Mouse (Mus musculus) forebrain, embryonic 12.5 days (tissue): ENCODE measurements around the gene Camsap3. TPM values are rescaled to one million over a fixed set of nuclear protein-coding genes. Genes with fewer than 3 reads are reported as not detected.

Experiments used
- ATAC-seq: fragments of 200-750 bp; cut with Nextera tagmentation; 2 replicates; pipeline ENCODE4 v1.8.0; 2017; ENCODE audit warnings: moderate TSS enrichment; ENCODE audit not compliant: low FRiP score
- H3K27ac ChIP-seq: fragments of 300-500 bp; sonication (generic); 2 replicates; pipeline ENCODE4 v1.5.1; 2016; ENCODE audit warnings: mild to moderate bottlenecking
- H3K27me3 ChIP-seq: fragments of 300-500 bp; sonication (generic); 2 replicates; pipeline ENCODE4 v1.6.1; 2016; ENCODE audit warnings: mild to moderate bottlenecking
- H3K36me3 ChIP-seq: fragments of 300-500 bp; sonication (generic); replicated peaks from 2 replicates; pipeline ENCODE4 v1.6.1; 2016; ENCODE audit warnings: mild to moderate bottlenecking
- H3K4me1 ChIP-seq: fragments of 300-500 bp; sonication (generic); 2 replicates; pipeline ENCODE4 v1.6.1; 2016
- H3K4me2 ChIP-seq: fragments of 300-500 bp; sonication (generic); 2 replicates; pipeline ENCODE4 v1.6.1; 2016; ENCODE audit warnings: mild to moderate bottlenecking, moderate library complexity
- H3K4me3 ChIP-seq: fragments of 300-500 bp; sonication (generic); replicated peaks from 2 replicates; pipeline ENCODE4 v1.5.1; 2016; ENCODE audit warnings: mild to moderate bottlenecking
- H3K9ac ChIP-seq: fragments of 300-500 bp; sonication (generic); 2 replicates; pipeline ENCODE4 v1.6.1; 2016; ENCODE audit warnings: mild to moderate bottlenecking
- H3K9me3 ChIP-seq: fragments of 300-500 bp; sonication (generic); 2 replicates; pipeline ENCODE4 v1.6.1; 2016
- WGBS: fragments of 180-500 bp; shearing (Covaris S2); methylation state at CpG from one replicate; pipeline ENCODE4 v1.1.7; 2016; 5-methylcytosine and 5-hydroxymethylcytosine counted together
- polyA plus RNA-seq: library from polyadenylated mRNA; unstranded; fragments of >200 nt; fragmentation: Nextera tagmentation; extraction: Ambion mirVana; gene quantifications from 2 replicates; pipeline ENCODE4 v1.2.1, GENCODE M21; 2016

Gene Camsap3
- 20.3 and 24.0 TPM in 2 replicates for polyA plus RNA-seq

DNA sequence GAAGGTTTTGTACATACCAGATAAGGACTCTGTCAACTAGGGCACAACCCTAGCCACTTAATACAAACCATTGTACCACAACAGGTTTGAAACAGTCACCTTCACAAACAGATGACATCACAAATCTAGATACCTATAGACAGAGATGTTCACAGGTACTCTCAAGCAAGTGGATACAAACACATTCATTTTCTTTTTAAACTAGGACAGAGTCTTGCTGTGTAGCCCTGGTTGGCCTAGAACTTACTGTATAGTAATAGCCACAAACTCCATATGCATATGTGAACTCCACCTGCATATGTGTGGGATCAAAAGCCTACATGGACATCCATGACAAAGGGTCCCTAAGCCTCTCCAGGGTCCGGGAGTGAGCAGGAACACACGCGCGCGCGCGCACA lies at the start of gene Camsap3:
Camsap3 (plus strand) TSS at position 301 of the 398 bp plus-strand sequence.
- peak within 1 kb of the TSS; percentile 80 for H3K27ac ChIP-seq
- H3K9ac ChIP-seq: peak within 1 kb of the TSS; percentile 82
- no peak for ATAC-seq
- H3K4me2 ChIP-seq: peak within 1 kb of the TSS; percentile 87
- 0% methylated on average over 7 of the region's 7 CpGs for WGBS
- H3K4me3 ChIP-seq: peak within 1 kb of the TSS; percentile 84
- no peaks in the 10 kb centered on the region for H3K9me3 ChIP-seq
- H3K27me3 ChIP-seq: no peaks in the 10 kb centered on the region
- peaks cover 9% of the 10 kb centered on the region for H3K4me1 ChIP-seq
- H3K36me3 ChIP-seq: no peaks in the 10 kb centered on the region

DNA sequence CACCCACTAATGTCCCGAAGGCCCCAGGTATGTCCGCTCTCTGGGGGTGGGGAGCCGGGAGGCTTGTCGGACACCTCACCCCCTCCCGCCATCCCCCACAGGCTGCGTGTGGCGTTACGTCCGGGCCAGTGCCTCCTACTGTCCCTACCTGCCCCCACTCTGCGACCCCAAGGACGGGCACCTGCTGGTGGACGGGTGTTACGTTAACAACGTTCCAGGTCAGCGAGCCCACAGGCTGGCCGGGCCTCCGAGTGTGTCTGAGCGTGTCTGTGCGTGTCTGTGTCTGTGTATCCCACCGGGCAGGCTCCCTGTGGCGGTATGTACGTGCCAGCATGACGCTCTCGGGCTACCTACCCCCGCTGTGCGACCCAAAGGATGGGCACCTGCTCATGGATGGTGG lies 49.4 kb upstream of the Camsap3 start:
- no peaks in the 10 kb centered on the region for H3K27me3 ChIP-seq
- no peak overlapping the region for H3K27ac ChIP-seq
- H3K4me1 ChIP-seq: no peaks in the 10 kb centered on the region
- H3K36me3 ChIP-seq: peaks cover 44% of the 10 kb centered on the region
- H3K4me2 ChIP-seq: no peak overlapping the region
- no peaks in the 10 kb centered on the region for H3K9me3 ChIP-seq
- ATAC-seq: no peak
- WGBS: 91% methylated on average over 26 of the region's 26 CpGs
- no peak overlapping the region for H3K4me3 ChIP-seq
- no peak overlapping the region for H3K9ac ChIP-seq

DNA sequence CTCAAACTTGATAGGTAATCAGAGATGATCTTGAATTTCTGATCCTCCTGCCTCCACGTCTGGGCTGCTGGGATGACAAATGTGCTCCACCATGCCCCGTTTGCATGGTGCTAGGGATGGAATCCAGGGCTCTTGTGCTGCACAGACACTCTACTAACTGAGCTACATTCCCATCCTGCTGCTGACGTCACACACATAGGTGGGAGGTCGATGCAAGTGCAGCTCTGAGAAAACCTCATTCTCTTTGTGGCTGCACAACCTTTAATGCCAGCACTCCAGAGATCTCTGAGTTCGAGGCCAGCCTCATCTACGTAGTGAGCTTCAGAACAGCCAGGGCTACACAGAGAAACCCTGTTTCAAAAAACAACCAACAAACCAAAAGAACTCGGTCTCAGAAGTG lies 47.9 kb upstream of the Camsap3 start:
- Histone ChIP-seq H3K27ac (no peak overlapping the region), H3K4me1 (no peaks in the 10 kb centered on the region), H3K9ac (no peak overlapping the region), H3K9me3 (no peaks in the 10 kb centered on the region), H3K4me3 (no peak overlapping the region), H3K27me3 (no peaks in the 10 kb centered on the region), H3K4me2 (no peak overlapping the region), H3K36me3 (peaks cover 57% of the 10 kb centered on the region)
- 84% methylated on average over 7 of the region's 7 CpGs for WGBS
- no peak for ATAC-seq

DNA sequence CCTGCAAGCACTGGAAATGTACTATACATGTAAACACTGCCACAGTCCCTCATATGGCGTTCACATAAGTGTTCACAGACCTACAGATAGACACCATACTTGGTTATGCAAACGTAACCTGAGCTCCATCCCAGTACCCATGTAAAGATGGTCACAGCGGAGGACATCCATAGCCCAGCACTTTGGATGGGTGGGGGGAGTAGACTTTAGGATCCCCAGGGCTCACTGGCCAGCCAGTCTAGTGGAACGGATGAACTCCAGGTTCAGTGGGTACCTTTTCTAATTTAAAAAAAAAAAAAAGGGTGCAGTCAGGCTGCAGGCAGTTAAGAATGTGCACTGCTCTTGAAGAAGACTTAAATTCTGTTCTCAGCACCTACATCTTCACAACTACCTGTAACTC lies 47.0 kb upstream of the Camsap3 start:
- no peaks in the 10 kb centered on the region for H3K4me1 ChIP-seq
- H3K36me3 ChIP-seq: peaks cover 67% of the 10 kb centered on the region
- H3K4me2 ChIP-seq: no peak overlapping the region
- H3K27ac ChIP-seq: no peak overlapping the region
- H3K9me3 ChIP-seq: no peaks in the 10 kb centered on the region
- no peak overlapping the region for H3K9ac ChIP-seq
- no peak for ATAC-seq
- no peaks in the 10 kb centered on the region for H3K27me3 ChIP-seq
- WGBS: 94% methylated on average over 4 of the region's 4 CpGs
- H3K4me3 ChIP-seq: no peak overlapping the region

DNA sequence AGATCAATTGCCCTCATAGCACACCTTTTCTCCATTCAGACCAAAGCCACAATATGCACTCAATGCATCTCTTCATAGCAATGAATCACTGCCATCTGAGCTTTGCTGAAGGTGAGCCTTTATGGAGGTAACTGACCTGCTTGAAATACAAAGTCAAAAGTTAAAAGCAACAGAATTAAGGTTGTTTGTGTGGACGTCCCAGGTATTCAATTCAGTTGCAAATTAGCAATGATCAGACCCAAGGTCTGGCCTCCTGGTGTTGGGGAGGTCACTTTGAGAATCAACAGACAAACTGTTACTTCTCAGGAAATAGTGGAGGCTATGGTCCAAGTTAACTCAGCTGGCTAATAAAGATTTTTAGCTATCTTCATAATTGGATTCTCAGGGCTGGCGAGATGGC lies 40.6 kb upstream of the Camsap3 start:
- H3K36me3 ChIP-seq: peaks cover 28% of the 10 kb centered on the region
- H3K27ac ChIP-seq: no peak overlapping the region
- H3K4me1 ChIP-seq: no peaks in the 10 kb centered on the region
- H3K9me3 ChIP-seq: no peaks in the 10 kb centered on the region
- no peak overlapping the region for H3K4me2 ChIP-seq
- 88% methylated on average over 2 of the region's 2 CpGs for WGBS
- no peaks in the 10 kb centered on the region for H3K27me3 ChIP-seq
- no peak for ATAC-seq
- no peak overlapping the region for H3K4me3 ChIP-seq
- H3K9ac ChIP-seq: no peak overlapping the region

DNA sequence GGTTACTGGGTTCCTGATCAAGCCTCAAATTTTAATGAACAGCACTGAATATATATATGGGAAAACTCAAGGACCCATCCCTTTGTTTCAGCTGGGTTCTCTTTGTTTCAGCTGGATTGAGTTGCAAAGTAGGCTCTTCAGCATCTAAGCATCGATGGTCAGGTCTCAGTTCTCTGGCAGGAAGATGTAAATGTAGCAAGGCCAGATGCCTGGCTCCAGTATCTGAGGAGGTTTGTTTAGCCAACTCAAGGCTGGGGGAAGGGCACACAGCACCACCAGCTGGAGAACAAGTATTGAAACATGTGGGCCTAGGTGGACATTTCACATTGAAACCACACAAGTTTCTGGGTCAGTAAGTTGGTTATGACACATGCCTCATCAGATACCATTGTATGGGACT lies 34.9 kb upstream of the Camsap3 start:
- 90% methylated on average over 1 of the region's 1 CpGs for WGBS
- Histone ChIP-seq H3K36me3 (no peaks in the 10 kb centered on the region), H3K9me3 (no peaks in the 10 kb centered on the region), H3K9ac (no peak overlapping the region), H3K27ac (no peak overlapping the region), H3K27me3 (no peaks in the 10 kb centered on the region), H3K4me2 (no peak overlapping the region), H3K4me3 (no peak overlapping the region), H3K4me1 (no peaks in the 10 kb centered on the region)
- no peak for ATAC-seq

DNA sequence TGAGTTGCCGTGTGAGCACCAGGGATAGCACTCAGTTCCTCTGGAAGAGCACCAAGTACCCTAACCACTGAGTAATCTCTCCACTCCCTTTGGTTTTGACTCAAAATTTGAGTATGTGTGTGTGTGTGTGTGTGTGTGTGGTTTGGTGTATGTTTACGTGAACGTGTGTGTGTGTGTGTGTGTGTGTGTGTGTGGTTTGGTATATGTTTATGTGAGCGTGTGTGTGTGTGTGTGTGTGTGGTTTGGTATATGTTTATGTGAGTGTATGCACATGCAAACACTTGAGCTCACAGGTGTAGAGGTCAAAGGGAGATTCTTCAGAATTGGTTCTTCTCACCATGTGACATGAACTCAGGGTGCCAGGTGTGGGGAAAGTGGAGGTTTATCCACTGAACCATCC lies 31.0 kb upstream of the Camsap3 start:
- H3K4me1 ChIP-seq: no peaks in the 10 kb centered on the region
- no peak overlapping the region for H3K4me2 ChIP-seq
- H3K27me3 ChIP-seq: 0 out of 2 replicates have a peak, but pooled peaks cover 4% of the 10 kb centered on the region
- no peak overlapping the region for H3K9ac ChIP-seq
- ATAC-seq: peak; percentile 86
- H3K4me3 ChIP-seq: no peak overlapping the region
- H3K9me3 ChIP-seq: no peaks in the 10 kb centered on the region
- H3K36me3 ChIP-seq: no peaks in the 10 kb centered on the region
- H3K27ac ChIP-seq: no peak overlapping the region
- WGBS: 63% methylated on average over 4 of the region's 4 CpGs

DNA sequence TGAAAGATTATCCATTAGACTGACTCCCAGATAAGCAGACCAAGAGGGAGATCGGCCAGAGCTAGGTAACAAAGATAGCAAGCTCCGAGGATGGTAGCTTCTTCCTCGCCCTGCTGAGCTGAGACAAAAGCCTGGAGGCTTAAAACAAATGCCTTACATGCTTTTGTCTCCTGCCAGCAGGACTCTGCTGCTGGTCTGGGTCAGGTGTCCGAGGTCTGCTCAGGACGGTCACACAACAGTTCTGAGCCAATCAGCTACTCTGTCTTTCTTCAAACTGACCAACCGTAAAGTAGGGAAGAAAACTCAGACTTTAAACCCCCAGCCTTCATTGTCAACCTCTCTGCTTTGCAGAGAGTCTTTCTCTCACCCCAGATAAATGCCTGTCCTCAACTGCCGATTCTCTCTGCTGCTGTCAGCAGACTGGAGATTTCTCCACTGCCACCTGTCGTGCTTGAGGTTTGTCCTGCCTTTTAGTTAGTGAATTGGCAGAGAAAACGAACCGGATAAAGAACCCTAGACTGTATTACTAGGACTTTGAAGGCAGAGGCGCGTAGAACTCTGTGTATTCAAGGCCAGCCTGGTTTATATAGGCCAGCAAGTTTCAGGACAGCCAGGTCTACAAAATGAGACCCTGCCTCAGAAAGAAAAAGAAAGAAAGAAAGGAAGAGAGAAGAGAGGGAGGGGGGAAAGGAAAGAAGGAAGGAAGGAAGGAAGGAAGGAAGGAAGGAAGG lies 19.3 kb upstream of the Camsap3 start, which contains the start of gene C330021F23Rik:
C330021F23Rik (plus strand) TSS at position 350 of the 731 bp plus-strand sequence.
- peaks cover 18% of the 10 kb centered on the region for H3K4me1 ChIP-seq
- H3K36me3 ChIP-seq: no peaks in the 10 kb centered on the region
- peak within 1 kb of the TSS; percentile 49 for H3K9ac ChIP-seq
- peak within 1 kb of the TSS; percentile 59; the same call in 1 of the 2 replicates for H3K27ac ChIP-seq
- ATAC-seq: peak; percentile 85; the same call in 1 of the 2 replicates
- H3K4me3 ChIP-seq: peak within 1 kb of the TSS; percentile 28
- no peaks in the 10 kb centered on the region for H3K27me3 ChIP-seq
- no peaks in the 10 kb centered on the region for H3K9me3 ChIP-seq
- H3K4me2 ChIP-seq: peak within 1 kb of the TSS; percentile 49
- WGBS: under 1% methylated on average over 12 of the region's 12 CpGs

DNA sequence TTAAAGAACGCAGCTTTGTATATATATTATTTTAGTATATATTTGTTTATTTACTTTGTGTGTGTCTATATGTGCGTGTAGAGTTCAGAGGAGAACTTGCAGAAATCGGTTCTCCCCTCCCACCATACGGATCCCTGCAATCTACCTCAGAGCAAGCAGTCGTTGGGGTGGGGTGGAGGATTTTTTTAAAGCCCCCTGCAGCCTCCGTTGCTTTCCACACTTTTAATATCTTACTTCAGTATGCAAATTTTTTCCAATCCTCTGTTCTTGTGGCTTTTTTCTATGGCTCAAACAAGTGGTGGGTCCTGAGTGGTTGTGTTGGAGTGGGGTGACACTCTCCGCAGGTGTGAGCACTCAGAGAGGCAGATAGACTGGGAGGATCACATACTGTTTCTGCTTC lies 18.7 kb upstream of the Camsap3 start:
- no peak overlapping the region; the same call in 1 of the 2 replicates for H3K27ac ChIP-seq
- ATAC-seq: no peak
- H3K4me2 ChIP-seq: peak overlapping the region; percentile 49
- 2% methylated on average over 7 of the region's 7 CpGs for WGBS
- H3K9me3 ChIP-seq: no peaks in the 10 kb centered on the region
- H3K4me1 ChIP-seq: peaks cover 18% of the 10 kb centered on the region
- H3K4me3 ChIP-seq: peak overlapping the region; percentile 28
- no peaks in the 10 kb centered on the region for H3K36me3 ChIP-seq
- no peaks in the 10 kb centered on the region for H3K27me3 ChIP-seq
- H3K9ac ChIP-seq: peak overlapping the region; percentile 49

DNA sequence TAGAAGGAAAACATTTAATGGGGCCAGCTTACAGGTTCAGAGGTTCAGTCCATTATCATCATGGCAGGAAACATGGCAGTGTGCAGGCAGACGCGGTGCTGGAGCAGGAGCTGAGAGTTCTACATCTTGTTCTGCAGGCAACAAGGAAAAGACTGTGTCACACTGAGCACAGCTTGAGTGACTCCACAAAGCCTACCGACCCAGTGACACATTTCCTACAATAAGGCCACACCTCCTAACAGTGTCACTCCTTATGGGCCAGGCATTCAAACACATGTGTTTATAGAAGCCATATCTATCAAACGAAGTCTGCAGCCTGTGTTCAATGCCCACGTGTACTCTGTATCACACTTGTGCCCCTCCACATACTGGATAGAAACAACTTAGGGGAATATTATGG lies 17.3 kb upstream of the Camsap3 start:
- Histone ChIP-seq H3K27ac (no peak overlapping the region), H3K9me3 (no peaks in the 10 kb centered on the region), H3K4me2 (no peak overlapping the region), H3K9ac (no peak overlapping the region), H3K36me3 (no peaks in the 10 kb centered on the region), H3K4me1 (peaks cover 18% of the 10 kb centered on the region), H3K4me3 (no peak overlapping the region), H3K27me3 (no peaks in the 10 kb centered on the region)
- ATAC-seq: no peak
- WGBS: 93% methylated on average over 5 of the region's 5 CpGs

DNA sequence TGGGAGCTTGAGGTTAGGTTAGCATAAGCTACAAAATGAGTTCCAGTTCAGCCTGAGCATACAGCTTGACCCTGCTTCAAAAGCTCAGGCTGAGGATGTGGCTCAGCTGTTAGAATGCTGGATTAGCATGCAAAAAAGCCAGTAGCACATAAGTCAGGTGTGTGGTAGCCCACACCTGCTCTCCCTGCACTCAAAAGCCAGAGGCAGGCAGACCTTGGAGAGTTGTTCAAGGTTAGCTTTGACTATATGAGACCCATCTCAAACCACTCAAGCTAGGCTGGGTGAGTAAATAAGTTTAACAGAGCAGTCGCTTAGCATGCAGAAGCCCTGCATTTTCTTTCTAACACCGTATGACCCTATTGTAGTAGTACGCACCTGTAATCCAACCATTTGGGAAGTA lies 12.5 kb upstream of the Camsap3 start:
- 90% methylated on average over 3 of the region's 3 CpGs for WGBS
- no peak overlapping the region for H3K4me3 ChIP-seq
- H3K9ac ChIP-seq: no peak overlapping the region
- H3K27ac ChIP-seq: no peak overlapping the region
- no peaks in the 10 kb centered on the region for H3K36me3 ChIP-seq
- no peak overlapping the region for H3K4me2 ChIP-seq
- no peaks in the 10 kb centered on the region for H3K27me3 ChIP-seq
- H3K4me1 ChIP-seq: no peaks in the 10 kb centered on the region
- H3K9me3 ChIP-seq: no peaks in the 10 kb centered on the region
- no peak for ATAC-seq

DNA sequence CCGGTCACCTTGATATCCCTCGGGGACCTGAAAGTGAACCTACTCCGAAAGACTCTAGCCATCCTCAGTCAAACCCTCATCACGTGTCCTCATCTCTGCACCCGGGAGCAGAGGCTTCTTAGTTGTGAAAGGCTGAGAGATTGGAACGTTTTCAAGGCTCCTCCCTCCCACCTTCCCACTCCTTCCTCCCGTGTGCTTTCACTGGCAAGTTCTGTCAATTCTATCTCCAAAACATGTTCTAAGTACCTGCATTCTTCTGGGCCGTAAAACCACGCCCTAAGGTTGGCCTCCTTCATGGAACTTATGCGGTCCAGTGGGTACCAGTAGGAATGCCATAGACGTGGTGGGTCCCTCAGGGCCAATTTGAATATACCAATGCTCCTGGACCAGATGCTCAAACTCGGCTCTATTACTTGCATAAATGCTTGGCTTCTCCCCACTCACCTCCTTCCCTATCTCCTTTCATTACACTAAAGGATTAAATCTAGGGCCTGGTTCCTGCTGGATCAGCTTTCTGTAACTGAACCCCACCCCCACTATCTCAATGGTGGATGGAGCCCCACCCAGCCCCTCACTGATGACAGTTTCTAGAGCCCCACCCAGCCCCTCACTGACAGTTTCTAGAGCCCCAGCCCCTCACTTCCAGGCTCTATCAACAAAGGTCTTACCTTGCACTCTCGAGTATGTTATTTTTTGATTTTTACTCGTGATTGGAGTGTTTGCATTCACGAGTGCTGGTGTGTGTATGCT lies 10.7 kb upstream of the Camsap3 start:
- H3K9ac ChIP-seq: no peak overlapping the region
- WGBS: 80% methylated on average over 15 of the region's 15 CpGs
- H3K9me3 ChIP-seq: no peaks in the 10 kb centered on the region
- H3K4me3 ChIP-seq: no peak overlapping the region
- no peaks in the 10 kb centered on the region for H3K4me1 ChIP-seq
- H3K27ac ChIP-seq: no peak overlapping the region
- no peak overlapping the region for H3K4me2 ChIP-seq
- no peak for ATAC-seq
- H3K36me3 ChIP-seq: no peaks in the 10 kb centered on the region
- no peaks in the 10 kb centered on the region for H3K27me3 ChIP-seq
